Mouse (Mus musculus) B cell, adult 67 days (primary cell): ENCODE measurements around the gene Nlrp1b. TPM values are rescaled to one million over a fixed set of nuclear protein-coding genes. Genes with fewer than 3 reads are reported as not detected.

Experiments
- total RNA-seq, 2 experiments: library from RNA; stranded (reverse); gene quantifications; 4 replicates each; pipeline ENCODE4 v1.2.4; 2023

Gene Nlrp1b
- total RNA-seq: 1 to 10 TPM; 2.6 to 4.3 TPM

GRCm38 (mm10) chr11:71230684-71231480 lies at the start of gene Nlrp1b:
TSS of gene Nlrp1b (minus strand) at chr11:71230733.

GRCm38 (mm10) chr11:71144661-71145060 lies 85.9 kb downstream of the Nlrp1b start, which contains the start of gene Nlrp1a:
TSS of gene Nlrp1a (minus strand) at chr11:71144704.

Other genes with a start within 250 kb of the Nlrp1b start
- gene C1qbp, start 247.7 kb downstream of the Nlrp1b start, total RNA-seq: 10 to 100 TPM; 79.5 to 82.5 TPM
- 10 to 100 TPM; 34.5 to 41.6 TPM for gene Dhx33, start 226.3 kb downstream of the Nlrp1b start, total RNA-seq
- gene Mis12, start 211.1 kb downstream of the Nlrp1b start, total RNA-seq: 10 to 100 TPM; 13.4 to 19.7 TPM
- 10 to 100 TPM; 30.2 to 33.7 TPM for gene Derl2, start 210.9 kb downstream of the Nlrp1b start, total RNA-seq
- not detected for gene 6330403K07Rik, start 197.2 kb downstream of the Nlrp1b start, total RNA-seq
- 1 to 10 TPM; 2.8 to 2.9 TPM for gene Nlrp1a, start 86.0 kb downstream of the Nlrp1b start, total RNA-seq